Mouse (Mus musculus): ENCODE data around the gene Sap30l.

Sap30l gene

DNA sequence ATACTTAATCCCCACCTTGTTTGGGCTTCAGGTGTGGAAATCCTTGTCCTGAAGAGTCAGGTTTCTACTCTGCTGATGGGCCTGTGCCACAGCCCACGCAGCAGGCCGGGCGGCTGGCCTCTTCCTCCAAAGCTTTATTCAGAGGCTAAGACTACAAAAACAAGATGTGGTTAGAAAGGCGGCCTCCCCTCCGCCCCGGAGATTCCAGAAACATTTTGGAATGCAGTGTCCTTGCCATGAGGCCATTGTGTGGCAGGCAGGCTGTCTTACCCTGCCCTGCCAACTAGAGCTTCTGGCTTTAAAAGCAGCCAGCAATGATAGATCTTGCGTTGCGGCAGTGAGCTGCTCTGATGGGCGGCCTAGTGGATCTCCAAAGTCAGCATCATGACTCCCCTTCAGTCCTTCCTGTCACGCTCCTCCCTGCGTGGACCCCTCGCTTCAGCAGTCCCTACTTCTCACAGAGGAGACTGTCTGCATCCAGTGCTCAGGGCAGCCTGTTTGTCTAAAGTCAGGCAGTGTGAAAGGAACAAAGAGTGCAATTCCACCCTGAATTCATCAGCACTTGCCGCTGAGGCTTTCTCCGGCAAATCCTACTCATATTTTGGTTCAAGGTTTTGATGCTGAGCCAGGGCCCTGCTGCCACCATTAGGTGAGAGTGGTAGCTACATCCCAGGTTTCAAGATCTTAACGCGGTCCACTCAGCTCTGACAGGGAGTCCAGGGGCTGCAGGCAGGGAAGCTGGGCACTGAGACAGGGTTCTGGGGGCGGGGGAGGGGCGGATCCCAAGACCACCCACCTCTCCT lies 14.6 kb upstream of the Sap30l start:
- ChIA-PET CTCF (interaction anchor here (0.5 to 5.1 kb wide), 51 partner anchors 8 to 1838 kb away, joined by 3 to 40 read pairs (median 4); partner anchors contain the start of gene Hand1 (in 1 of the 4)), POLR2A (interaction anchor here (0.5 to 3.5 kb wide), 10 partner anchors 8 to 150 kb away, joined by 3 to 23 read pairs (median 3); no protein-coding TSS in a partner anchor)

DNA sequence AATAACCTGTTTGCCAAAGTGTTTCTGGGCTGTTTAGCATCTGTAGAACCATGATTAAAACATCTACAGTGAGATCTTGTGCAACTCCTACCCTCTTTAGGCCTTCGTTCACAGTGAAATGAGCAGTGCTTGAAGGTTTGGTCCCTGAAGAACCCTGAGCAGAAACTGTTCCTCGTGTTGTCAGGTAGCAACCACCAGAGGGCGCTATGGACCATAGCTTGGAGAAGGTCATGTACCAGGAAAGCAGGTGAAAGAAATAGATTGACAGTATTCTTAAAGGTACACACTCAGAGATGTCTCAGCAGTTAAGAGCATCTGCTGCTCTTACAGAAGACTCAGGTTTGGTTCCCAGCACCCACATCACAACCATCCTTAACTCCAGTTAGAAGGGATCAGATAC lies 13.5 kb upstream of the Sap30l start:
- POLR2A ChIA-PET, result interaction anchor here in 3 of 4 experiments (1.1 to 3.5 kb wide), 6 partner anchors 9 to 148 kb away, joined by 3 to 23 read pairs (median 3); no protein-coding TSS in a partner anchor
- CTCF ChIA-PET, result interaction anchor here (0.6 to 5.1 kb wide), 36 partner anchors 9 to 356 kb away, joined by 3 to 40 read pairs (median 4); partner anchors contain the start of gene Hand1 (in 1 of the 4)

DNA sequence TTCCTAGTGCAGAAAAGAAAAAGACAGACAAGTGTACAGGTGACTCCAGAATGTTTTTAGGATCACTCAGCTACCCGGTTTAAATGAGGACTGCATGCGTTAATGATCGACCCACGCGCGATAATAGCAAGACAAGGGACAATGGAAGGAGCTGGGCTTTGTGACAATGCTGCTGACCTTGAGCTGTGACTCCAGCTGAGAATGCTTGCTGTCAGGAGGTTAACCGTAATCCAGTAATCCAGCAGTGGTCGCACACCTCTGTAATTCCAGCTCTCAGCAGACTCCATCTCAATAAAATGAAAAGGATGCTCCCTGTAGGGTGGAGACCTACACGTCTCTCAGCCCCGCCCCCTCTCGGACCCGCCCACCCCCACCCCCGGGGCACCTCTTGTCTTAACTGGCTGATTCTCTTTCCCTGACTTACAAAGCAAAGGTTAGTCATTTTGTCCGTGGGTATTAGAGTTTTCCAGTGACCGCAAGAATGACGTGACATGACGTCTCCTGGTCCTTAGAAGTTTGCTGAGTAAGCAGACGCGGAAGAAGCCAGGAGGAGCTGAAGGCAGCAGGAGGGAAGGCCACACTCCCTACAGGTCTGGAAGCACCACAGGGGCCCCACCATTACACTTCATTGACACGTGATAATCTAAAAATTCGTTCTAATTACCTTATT lies 10.4 kb upstream of the Sap30l start:
- ChIA-PET CTCF (interaction anchor here (0.6 to 1.3 kb wide), 13 partner anchors 12 to 1126 kb away, joined by 3 to 8 read pairs (median 3); no protein-coding TSS in a partner anchor), POLR2A (interaction anchor here (0.6 to 3.3 kb wide), 20 partner anchors 8 to 1546 kb away, joined by 3 to 16 read pairs (median 4); partner anchors contain the start of gene Sap30l (in 1 of the 4))

DNA sequence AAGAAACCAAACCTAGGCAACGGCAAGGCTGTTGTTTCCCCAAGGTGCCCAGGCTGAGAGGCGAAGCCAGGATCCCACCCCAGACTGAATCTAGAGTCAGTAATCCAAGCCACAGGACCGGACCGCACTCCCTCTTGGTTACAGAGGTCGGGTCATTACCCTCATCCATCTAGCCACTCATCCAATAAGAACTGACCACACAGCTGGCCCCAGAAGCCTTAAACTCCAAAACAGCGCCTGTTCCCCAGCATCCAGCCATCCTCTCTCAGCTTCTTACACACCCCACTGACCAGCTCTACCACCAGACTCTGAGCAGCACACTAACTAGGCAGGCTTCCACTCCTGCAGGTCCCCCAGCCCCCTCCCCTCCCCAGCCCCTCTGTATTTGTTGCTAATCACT lies 6.4 kb upstream of the Sap30l start:
- CTCF ChIA-PET, result interaction anchor here in 2 of 4 experiments (0.6 to 1.4 kb wide), 2 partner anchors 118 to 140 kb away, joined by 3 to 4 read pairs; no protein-coding TSS in a partner anchor

DNA sequence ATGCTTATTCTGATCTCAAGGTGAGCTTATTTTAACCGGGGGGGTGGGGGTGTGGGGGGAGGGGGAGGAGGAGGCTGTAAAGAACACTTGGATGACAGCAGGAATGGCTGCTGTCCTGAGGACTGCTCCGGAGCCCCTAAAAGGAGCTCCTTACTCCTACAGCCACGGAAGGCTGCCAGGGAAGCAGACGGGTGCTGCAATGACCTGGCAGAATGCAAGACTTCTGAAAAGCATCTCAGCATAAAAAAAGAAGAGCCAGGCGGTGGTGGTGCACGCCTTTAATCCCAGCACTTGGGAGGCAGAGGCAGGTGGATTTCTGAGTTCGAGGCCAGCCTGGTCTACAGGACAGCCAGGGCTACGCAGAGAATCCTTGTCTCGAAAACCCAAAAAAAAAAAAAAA lies 3.6 kb upstream of the Sap30l start:
- CTCF ChIA-PET, result interaction anchor here in 3 of 4 experiments (0.5 to 2.9 kb wide), 13 partner anchors 10 to 1318 kb away, joined by 3 to 24 read pairs (median 3); no protein-coding TSS in a partner anchor
- POLR2A ChIA-PET, result interaction anchor here in 3 of 4 experiments (0.5 to 2.7 kb wide), 9 partner anchors 10 to 232 kb away, joined by 3 to 23 read pairs (median 5); no protein-coding TSS in a partner anchor

More for the DNA sequence above, 6.4 kb upstream of the Sap30l start:
- POLR2A ChIA-PET, result interaction anchor here (0.5 to 1.4 kb wide), 4 partner anchors 9 to 108 kb away, joined by 3 to 7 read pairs (median 4); no protein-coding TSS in a partner anchor

DNA sequence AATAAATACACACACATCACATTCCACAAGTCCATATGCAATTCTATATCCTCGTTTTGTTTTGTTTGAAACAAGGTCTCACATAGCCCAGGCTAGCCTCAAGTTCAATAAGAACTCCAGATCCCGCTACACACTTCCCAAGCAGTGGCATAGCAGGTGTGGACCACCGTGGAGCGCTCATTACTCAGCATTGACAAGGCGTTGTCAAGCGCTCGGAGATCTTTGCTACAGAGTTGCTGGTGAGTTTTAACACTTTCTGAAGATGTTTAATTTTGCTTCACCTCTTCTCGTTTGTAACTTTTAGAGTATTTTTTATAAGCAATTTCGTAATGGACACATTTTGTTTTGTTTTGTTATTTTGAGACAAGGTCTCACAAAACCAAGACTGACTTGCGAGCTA lies 2.0 kb upstream of the Sap30l start:
- CTCF ChIA-PET, result interaction anchor here in 3 of 4 experiments (0.9 to 1.5 kb wide), 3 partner anchors 11 to 53 kb away, joined by 3 to 4 read pairs (median 3); no protein-coding TSS in a partner anchor
- POLR2A ChIA-PET, result interaction anchor here in 3 of 4 experiments (0.6 to 2.7 kb wide), 12 partner anchors 8 to 155 kb away, joined by 3 to 14 read pairs (median 4); no protein-coding TSS in a partner anchor

DNA sequence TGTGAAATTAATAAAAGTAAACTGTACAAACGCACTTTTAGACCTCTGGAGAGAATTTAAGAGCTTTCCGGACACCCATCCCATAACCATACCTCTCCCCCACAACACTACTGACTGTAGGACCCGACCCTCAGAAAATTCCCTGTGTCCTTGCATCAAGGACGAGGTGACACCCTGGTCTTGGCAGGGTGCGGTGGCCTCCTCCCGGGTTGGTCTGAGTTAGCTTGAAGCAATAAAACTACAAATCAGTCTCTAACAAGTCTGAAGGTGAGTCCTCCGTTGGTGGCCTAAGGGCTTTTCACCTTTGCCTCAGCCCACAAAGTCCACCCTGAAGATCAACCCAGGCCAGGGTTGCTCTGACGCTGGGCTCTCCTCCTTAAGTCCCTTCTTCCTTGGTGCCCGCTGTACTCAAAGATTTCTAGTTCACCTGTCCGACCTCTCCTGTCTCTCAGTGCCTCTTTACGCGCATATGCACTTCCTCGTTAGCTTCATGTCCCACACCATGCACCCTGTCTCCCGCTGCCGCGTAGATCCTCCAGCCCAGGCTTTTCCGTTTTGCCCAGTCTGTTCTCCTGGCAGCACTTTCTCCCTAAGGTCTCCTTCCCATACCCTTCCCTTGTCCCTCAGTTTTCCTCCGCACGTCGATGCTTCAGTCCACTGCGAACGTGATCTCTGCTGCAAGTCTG lies 1.0 kb upstream of the Sap30l start:
- POLR2A ChIA-PET, result interaction anchor here in 2 of 4 experiments (0.6 to 2.2 kb wide), 5 partner anchors 7 to 25 kb away, joined by 3 to 14 read pairs (median 4); no protein-coding TSS in a partner anchor
- CTCF ChIA-PET, result no interaction called here

DNA sequence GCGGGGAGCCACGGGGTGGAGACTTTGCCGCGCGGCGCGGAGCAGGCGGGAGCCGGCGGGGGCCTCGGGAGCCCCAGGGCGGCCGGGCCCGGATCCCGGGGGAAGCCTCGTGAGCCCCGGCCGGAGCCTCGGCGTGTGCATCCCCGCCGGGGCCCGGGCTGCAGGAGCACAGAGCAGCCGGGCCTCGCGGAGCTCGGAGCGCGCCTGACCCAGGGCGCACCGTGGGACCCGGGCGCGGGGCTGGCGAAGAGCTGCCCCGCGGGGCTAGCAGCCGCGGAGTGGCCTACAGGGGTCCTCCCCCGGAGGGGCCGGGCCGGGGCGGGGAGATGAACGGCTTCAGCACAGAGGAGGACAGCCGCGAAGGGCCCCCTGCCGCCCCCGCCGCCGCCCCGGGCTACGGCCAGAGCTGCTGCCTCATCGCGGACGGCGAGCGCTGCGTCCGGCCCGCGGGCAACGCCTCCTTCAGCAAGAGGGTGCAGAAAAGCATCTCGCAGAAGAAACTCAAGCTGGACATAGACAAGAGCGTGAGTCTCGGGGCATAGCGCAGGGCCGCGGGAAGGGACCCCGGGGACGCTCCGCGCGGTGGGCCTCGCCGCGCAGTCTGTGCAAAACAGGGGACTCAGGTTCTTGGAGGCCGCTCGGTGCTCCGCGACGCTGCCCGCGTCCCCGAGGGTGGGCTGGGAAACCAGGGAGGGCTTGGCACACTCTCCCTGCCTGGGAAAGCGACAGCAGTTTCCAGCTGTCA lies 501 bp downstream of the Sap30l start:
- ChIA-PET CTCF (interaction anchor here in 1 of 4 experiments (1.1 to 2.1 kb wide), 3 partner anchors 12 to 116 kb away, joined by 3 to 11 read pairs (median 3); no protein-coding TSS in a partner anchor), POLR2A (interaction anchor here in 3 of 4 experiments (0.5 to 2.7 kb wide), 11 partner anchors 8 to 158 kb away, joined by 3 to 15 read pairs (median 3); no protein-coding TSS in a partner anchor)

DNA sequence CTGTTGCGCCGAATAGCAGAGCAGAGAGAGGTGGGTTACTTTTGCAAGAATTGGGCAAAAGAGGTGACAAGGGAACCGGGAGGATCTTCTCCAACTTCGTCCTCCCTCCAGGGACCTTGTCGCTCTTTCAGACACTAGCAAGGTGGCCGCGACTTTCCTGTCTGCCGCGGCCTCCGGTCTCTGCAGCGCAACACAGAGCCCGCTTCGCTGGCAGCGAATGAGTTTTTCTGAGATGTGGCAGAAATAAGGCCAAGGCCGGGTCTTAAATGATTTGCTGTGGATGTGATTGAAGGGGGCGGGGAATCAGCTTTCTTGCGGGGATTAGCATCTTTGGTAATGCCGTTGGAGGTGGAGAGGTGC lies 1.1 kb downstream of the Sap30l start:
- ChIA-PET POLR2A (interaction anchor here in 3 of 4 experiments (0.5 to 2.7 kb wide), 10 partner anchors 8 to 158 kb away, joined by 3 to 15 read pairs (median 4); no protein-coding TSS in a partner anchor), CTCF (interaction anchor here in 2 of 4 experiments (1.1 to 2.1 kb wide), 4 partner anchors 11 to 115 kb away, joined by 3 to 11 read pairs (median 4); no protein-coding TSS in a partner anchor)

DNA sequence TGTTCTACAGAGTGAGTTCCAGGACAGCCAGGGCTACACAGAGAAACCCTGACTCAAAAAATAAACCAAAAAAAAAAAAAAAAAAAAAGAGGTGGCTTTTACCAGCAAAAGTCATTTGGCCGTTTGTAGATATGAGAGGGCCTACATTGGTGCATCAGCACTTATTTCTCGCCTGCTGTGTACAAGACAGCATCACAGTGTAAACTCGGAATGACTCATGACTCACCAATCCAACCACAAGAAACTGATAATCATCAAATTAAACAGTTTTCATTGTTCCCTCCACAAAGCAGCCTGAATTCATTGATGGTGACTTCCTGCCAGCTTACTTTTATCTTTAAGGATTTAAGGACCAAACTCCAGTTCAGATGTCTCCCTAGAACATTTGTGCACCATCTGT lies 3.6 kb downstream of the Sap30l start:
- ChIA-PET CTCF (interaction anchor here in 1 of 4 experiments (0.8 kb wide), 1 partner anchor 19 kb away, joined by 3 read pairs; no protein-coding TSS in a partner anchor), POLR2A (interaction anchor here in 2 of 4 experiments (0.7 to 1.3 kb wide), 3 partner anchors 9 to 1456 kb away, joined by 3 to 8 read pairs (median 4); no protein-coding TSS in a partner anchor)

DNA sequence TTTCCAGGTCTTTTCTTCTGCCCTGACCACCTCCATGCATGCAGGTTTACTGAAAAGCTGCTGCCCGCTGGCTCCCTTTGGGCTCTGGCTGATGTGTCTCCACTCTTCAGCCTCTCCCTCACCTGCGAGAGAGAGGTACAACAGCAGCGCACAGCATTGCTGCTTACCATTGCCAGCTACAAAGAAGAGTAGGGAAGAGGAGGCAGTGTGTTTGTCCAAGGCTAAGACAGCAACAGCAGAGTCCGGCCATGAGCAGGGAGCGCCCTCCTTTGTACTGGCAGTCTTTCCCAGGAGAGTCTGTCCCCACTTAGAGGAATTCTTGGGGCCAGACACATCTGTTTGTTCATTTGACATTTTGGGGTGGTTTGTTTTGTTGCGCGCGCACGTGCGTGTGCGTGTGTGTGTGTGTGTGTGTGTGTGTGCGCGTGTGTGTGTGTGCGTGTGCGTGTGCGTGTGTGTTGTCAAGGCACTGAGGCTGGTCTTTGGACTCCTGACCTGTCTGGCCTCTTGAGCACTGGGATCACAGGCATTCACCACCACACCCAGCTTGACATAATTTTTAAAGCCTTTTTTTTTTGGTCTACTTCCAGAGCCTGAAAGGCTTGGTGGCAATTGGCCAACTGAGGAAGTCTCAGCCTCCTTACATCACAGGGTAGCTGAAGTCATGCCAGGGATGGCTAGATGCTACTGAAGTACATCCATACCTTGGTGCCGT lies 7.7 kb downstream of the Sap30l start:
- ChIA-PET POLR2A (interaction anchor here in 2 of 4 experiments (0.6 to 1.6 kb wide), 9 partner anchors 7 to 354 kb away, joined by 3 to 6 read pairs (median 3); no protein-coding TSS in a partner anchor), CTCF (interaction anchor here in 2 of 4 experiments (1.1 kb wide), 2 partner anchors 16 to 142 kb away, joined by 5 read pairs; no protein-coding TSS in a partner anchor)

DNA sequence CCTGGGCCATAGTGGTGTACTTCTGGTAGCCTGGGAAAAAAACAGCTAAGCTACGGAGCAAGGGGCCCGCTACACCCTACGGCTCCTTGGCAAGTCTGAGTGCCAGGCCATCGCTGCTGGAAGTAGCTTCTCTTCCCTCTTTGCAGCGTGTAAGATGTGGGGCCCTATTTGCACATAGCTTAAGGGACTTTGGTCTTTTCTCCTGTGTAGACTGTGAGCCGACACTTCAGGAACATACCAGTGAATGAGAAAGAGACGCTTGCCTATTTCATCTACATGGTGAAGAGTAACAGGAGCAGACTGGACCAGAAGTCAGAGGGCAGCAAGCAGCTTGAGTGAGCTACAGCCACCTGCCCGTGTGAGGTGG lies 8.3 kb downstream of the Sap30l start:
- ChIA-PET CTCF (interaction anchor here in 2 of 4 experiments (1.1 to 1.2 kb wide), 3 partner anchors 11 to 142 kb away, joined by 3 to 5 read pairs (median 5); no protein-coding TSS in a partner anchor), POLR2A (interaction anchor here in 2 of 4 experiments (0.6 to 1.6 kb wide), 5 partner anchors 8 to 353 kb away, joined by 3 read pairs; no protein-coding TSS in a partner anchor)

DNA sequence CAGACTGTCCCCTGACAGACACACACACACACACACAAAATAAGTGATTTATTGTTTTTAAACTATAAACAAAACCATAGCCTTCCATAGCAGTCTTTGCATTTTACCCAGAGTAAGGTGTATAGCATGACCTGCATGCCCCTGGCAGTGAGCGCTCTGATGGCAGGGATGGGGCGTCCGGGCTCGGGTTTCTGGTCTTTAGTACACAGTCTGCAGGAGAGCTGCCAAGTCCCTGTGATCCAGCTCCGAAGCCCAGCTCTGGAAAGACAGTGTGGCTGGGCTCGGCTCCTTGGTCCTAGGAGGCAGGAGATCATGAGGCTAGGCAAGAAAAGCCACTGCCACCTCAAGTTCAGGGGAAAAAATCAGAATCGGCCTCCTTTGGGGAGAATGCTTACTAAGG lies 9.6 kb downstream of the Sap30l start:
- POLR2A ChIA-PET, result interaction anchor here in 2 of 4 experiments (0.6 to 3.3 kb wide), 5 partner anchors 9 to 506 kb away, joined by 3 to 15 read pairs (median 4); partner anchors contain the start of gene Sap30l (in 1 of the 2)
- CTCF ChIA-PET, result interaction anchor here in 2 of 4 experiments (1.2 to 1.5 kb wide), 3 partner anchors 9 to 24 kb away, joined by 3 to 7 read pairs (median 3); no protein-coding TSS in a partner anchor

DNA sequence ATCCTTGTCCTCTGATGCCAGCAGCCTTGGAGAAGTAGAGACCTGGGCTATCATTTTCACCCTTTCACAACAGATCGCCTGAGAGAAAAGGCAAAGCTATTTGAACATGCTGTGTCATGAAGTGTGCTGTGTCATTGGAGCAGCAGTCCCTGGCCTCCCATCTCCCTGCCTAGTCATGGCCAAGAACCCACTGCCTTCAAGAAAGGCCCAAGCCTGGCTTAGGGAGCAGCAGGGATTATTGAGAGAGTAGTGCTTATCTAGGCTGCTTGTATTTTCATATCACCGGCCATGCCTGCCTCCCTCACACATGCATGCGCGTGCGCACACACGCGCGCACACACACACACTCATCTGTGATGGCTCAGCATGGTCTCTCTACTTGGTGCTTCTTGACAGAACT lies 10.8 kb downstream of the Sap30l start:
- CTCF ChIA-PET, result interaction anchor here in 3 of 4 experiments (0.6 to 2.4 kb wide), 7 partner anchors 10 to 106 kb away, joined by 3 to 10 read pairs (median 5); no protein-coding TSS in a partner anchor
- POLR2A ChIA-PET, result interaction anchor here in 2 of 4 experiments (0.6 to 3.3 kb wide), 6 partner anchors 10 to 208 kb away, joined by 4 to 15 read pairs (median 4); partner anchors contain the start of gene Sap30l (in 1 of the 2)

DNA sequence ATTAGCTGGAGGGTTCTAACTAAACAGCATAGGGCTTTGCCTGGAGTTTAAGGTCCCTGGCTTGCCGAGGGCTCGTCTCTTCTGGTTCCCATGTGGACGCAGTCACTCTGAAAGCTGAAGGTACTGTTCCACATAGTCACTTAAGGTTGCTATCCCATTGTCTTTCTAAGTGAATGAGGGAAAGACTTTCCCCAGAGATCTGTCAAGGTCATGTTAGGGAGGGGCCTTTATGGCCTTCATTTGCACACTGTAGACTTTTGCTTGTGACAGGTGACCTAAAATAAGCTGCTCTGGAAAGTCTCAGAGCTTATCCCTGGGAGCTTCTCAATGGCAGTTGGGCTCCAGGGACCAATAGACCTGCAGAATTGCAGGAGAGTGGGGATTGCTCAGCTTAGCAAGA lies 12.2 kb downstream of the Sap30l start:
- CTCF ChIA-PET, result interaction anchor here (0.5 to 2.4 kb wide), 13 partner anchors 8 to 297 kb away, joined by 3 to 10 read pairs (median 4); no protein-coding TSS in a partner anchor
- POLR2A ChIA-PET, result interaction anchor here (0.5 to 3.3 kb wide), 22 partner anchors 9 to 289 kb away, joined by 3 to 16 read pairs (median 4); partner anchors contain the start of gene Sap30l (in 2 of the 4)

DNA sequence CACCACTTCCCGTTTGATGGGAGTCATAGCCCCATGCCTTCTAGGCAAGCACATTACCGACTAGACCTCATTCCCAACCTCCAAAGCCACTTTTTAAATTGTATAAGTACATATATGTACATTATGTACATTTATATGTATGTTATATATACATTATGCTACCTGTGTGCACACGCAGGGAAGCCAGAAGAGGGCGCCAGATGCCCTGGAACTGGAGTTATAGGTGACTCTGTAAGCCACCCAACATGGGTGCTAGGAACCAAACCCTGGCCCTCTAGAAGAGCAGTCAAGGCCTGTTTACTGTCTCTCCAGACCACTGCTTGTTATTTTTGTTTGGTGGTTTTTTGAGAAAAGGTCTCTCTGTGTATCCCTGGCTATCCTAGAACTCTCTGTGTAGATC lies 16.8 kb downstream of the Sap30l start:
- ChIA-PET POLR2A (no interaction called here), CTCF (interaction anchor here in 3 of 4 experiments (0.7 to 6.5 kb wide), 7 partner anchors 13 to 117 kb away, joined by 3 to 30 read pairs (median 5); no protein-coding TSS in a partner anchor)
